Mouse (Mus musculus) kidney, postnatal 0 days (tissue): ENCODE results near the gene Mfsd13b. TPM values are rescaled to one million over a fixed set of nuclear protein-coding genes. Genes with fewer than 3 reads are reported as not detected.

Experiments used
- ATAC-seq: fragments of 200-750 bp; cut with Nextera tagmentation; replicated peaks from 2 replicates; pipeline ENCODE4 v1.8.0; 2017; ENCODE audit warnings: low read depth, moderate number of reproducible peaks, moderate TSS enrichment, moderate library complexity; ENCODE audit not compliant: low FRiP score
- DNase-seq: peaks from one replicate; pipeline ENCODE4 v3.0.0-alpha.2; 2016; ENCODE audit warnings: low spot score
- H3K27ac ChIP-seq: fragments of 300-500 bp; sonication (generic); 2 replicates; pipeline ENCODE4 v1.5.1; 2014; ENCODE audit warnings: mild to moderate bottlenecking
- H3K27me3 ChIP-seq: fragments of 300-500 bp; sonication (generic); 2 replicates; pipeline ENCODE4 v1.6.1; 2014; ENCODE audit warnings: low read length, mixed read lengths; ENCODE audit not compliant: insufficient read depth
- H3K36me3 ChIP-seq: fragments of 300-500 bp; sonication (generic); 2 replicates; pipeline ENCODE4 v1.6.1; 2014; ENCODE audit warnings: low read length, mixed read lengths; ENCODE audit not compliant: insufficient read depth
- H3K4me1 ChIP-seq: fragments of 300-500 bp; sonication (generic); replicated peaks from 2 replicates; pipeline ENCODE4 v1.6.1; 2014; ENCODE audit warnings: antibody characterized with exemption, low read length, mixed read lengths; ENCODE audit not compliant: insufficient read depth
- H3K4me2 ChIP-seq: fragments of 300-500 bp; sonication (generic); 2 replicates; pipeline ENCODE4 v1.6.1; 2014; ENCODE audit warnings: mild to moderate bottlenecking, low read length, moderate library complexity, mixed read lengths
- H3K4me3 ChIP-seq: fragments of 300-500 bp; sonication (generic); replicated peaks from 2 replicates; pipeline ENCODE4 v1.5.1; 2014; ENCODE audit warnings: low read depth, low read length
- H3K9ac ChIP-seq: fragments of 300-500 bp; sonication (generic); 2 replicates; pipeline ENCODE4 v1.6.1; 2014; ENCODE audit warnings: low read depth, low read length
- H3K9me3 ChIP-seq: fragments of 300-500 bp; sonication (generic); replicated peaks from 2 replicates; pipeline ENCODE4 v1.6.1; 2016; ENCODE audit warnings: low read length, inconsistent platforms, mixed read lengths
- CTCF ChIP-seq: IDR thresholded peaks from 2 replicates; pipeline ENCODE4 v1.5.1; 2016; ENCODE audit warnings: antibody characterized with exemption, low read depth, mild to moderate bottlenecking, moderate library complexity
- WGBS: fragments of 180-500 bp; shearing (Covaris S2); extraction: QIAGEN DNeasy Blood & Tissue Kit; methylation state at CpG from one replicate; pipeline ENCODE4 v1.1.7; 2014; 5-methylcytosine and 5-hydroxymethylcytosine counted together
- polyA plus RNA-seq: library from polyadenylated mRNA; unstranded; fragments of >200 nt; fragmentation: Nextera tagmentation; extraction: Ambion mirVana; gene quantifications from 2 replicates; pipeline ENCODE4 v1.2.1, GENCODE M21; 2015

Gene Mfsd13b
- polyA plus RNA-seq, 1 experiment from 2014 or later: 0.22 TPM

DNA sequence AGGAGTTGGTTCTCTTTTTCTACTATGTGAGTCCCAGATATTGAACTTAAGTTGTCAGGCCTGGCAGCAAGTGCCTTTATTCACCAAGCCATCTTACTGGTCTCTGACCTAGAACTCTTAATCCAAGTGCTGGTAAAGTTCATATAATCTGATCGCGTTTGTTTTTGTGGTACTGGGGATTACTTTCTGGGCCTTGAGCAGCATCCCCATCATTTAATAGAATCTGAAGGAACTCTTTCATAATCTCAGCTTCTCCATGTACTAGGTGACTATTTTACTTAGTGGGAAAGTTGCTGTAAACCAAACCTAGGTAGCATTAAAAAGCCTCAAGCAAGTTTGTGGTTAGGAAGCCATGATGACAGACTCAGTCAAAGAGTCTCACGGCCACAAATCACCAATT lies 19.6 kb downstream of the Mfsd13b start:
- DNase-seq: no peak
- H3K9me3 ChIP-seq: no peaks in the 10 kb centered on the region
- H3K4me1 ChIP-seq: no peaks in the 10 kb centered on the region
- H3K27ac ChIP-seq: no peak overlapping the region
- H3K9ac ChIP-seq: no peak overlapping the region
- H3K4me2 ChIP-seq: no peak overlapping the region
- no peak for ATAC-seq
- TF ChIP-seq CTCF: no peak
- no peaks in the 10 kb centered on the region for H3K36me3 ChIP-seq
- WGBS: 83% methylated on average over 3 of the region's 3 CpGs
- H3K27me3 ChIP-seq: no peaks in the 10 kb centered on the region
- no peak overlapping the region for H3K4me3 ChIP-seq

DNA sequence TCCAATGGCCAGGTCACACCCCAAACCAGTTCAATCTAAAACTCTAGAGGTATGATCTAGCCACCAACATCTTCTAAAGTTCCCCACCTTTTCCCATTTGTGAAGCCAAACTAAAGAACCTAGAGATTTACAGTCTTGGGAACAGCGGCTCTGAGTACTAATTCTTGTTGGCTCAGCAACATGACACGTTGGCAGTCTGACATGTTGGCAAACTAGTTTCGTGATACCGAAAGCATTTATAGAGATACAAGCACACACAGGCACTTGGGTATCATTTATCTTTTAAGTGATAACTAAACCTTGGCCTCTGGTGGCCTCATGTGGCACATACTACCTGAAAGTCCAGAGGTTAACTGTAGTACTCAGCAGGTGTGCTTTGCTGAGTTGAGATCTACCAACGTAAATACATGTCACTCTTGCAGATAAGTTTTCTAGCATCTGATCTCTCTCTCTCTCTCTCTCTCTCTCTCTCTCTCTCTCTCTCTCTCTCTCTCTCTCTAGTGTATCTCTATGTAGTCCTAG lies 20.2 kb downstream of the Mfsd13b start:
- Histone ChIP-seq H3K27ac (no peak overlapping the region), H3K4me3 (no peak overlapping the region), H3K9me3 (no peaks in the 10 kb centered on the region), H3K27me3 (no peaks in the 10 kb centered on the region), H3K4me2 (no peak overlapping the region), H3K4me1 (no peaks in the 10 kb centered on the region), H3K9ac (no peak overlapping the region), H3K36me3 (no peaks in the 10 kb centered on the region)
- TF ChIP-seq CTCF: no peak
- no peak for ATAC-seq
- no peak for DNase-seq
- WGBS: 76% methylated on average over 5 of the region's 5 CpGs

GRCm38 (mm10) chr7:121003793-121004418 lies 21.6 kb downstream of the Mfsd13b start:
- 77% methylated on average over 4 of the region's 4 CpGs for WGBS

DNA sequence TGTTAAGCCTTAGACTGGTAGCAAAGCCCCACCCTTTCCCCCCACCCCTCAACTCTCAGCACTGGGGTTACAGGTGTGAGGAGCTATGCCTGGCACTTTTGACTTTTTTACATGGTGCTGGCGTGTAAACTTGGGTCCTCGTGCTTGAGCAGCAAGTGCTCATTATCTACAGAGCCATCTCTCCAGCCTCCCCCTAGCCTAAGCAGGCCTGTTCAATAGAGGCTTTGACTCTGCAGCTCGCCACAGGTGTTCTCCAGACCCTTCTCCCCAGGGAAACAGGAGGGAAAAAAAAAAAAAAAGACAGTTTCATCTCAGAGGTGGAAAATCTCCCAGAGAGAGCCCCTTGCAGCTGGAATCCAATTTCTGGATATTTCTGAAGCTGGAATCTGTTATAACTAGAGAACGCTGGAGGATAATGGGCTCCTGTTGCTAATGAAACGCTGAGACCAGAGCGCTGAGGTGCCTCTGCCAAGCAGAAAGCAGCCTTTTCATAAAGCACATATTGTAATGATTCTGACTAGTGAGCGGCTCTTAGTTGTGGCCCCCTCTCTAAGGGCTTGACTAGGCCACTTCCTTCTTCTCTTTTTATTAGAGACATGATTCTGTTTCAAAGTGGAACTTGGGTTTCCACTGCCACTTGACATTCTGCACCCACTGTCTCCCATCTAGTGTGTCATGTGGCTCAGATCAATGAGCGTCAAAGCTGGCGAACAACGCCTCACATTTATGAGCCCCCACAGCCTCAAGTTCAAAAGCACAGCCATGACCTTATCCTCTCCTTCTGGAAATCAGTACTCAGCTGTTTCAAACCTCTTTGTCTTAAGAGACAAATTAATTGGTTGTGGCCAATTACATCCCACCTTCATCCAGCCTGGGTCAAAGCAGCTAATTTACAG lies 29.7 kb downstream of the Mfsd13b start:
- Histone ChIP-seq H3K27me3 (no peaks in the 10 kb centered on the region), H3K4me2 (no peak overlapping the region), H3K36me3 (no peaks in the 10 kb centered on the region), H3K4me3 (no peak overlapping the region), H3K27ac (no peak overlapping the region), H3K9me3 (no peaks in the 10 kb centered on the region), H3K4me1 (no peaks in the 10 kb centered on the region), H3K9ac (no peak overlapping the region)
- WGBS: 64% methylated on average over 10 of the region's 10 CpGs
- TF ChIP-seq CTCF: no peak
- ATAC-seq (no peak), DNase-seq (no peak)

More at GRCm38 (mm10) chr7:121003793-121004418, 21.6 kb downstream of the Mfsd13b start:
- H3K4me1 ChIP-seq: no peaks in the 10 kb centered on the region
- no peak overlapping the region for H3K9ac ChIP-seq
- H3K4me2 ChIP-seq: no peak overlapping the region
- DNase-seq (peak; percentile 21), ATAC-seq (peak; percentile 95)
- no peak overlapping the region for H3K27ac ChIP-seq
- no peaks in the 10 kb centered on the region for H3K9me3 ChIP-seq
- H3K4me3 ChIP-seq: no peak overlapping the region
- no peak for TF ChIP-seq CTCF
- no peaks in the 10 kb centered on the region for H3K36me3 ChIP-seq
- H3K27me3 ChIP-seq: no peaks in the 10 kb centered on the region

- H3K9ac ChIP-seq: no peak overlapping the region
- ATAC-seq (no peak), DNase-seq (no peak)
- no peak for TF ChIP-seq CTCF
- no peaks in the 10 kb centered on the region for H3K9me3 ChIP-seq
- no peak overlapping the region for H3K27ac ChIP-seq
- WGBS: 89% methylated on average over 10 of the region's 10 CpGs
- no peaks in the 10 kb centered on the region for H3K27me3 ChIP-seq
- no peak overlapping the region for H3K4me3 ChIP-seq
- no peaks in the 10 kb centered on the region for H3K36me3 ChIP-seq
- no peak overlapping the region for H3K4me2 ChIP-seq
- no peaks in the 10 kb centered on the region for H3K4me1 ChIP-seq
Measured at GRCm38 (mm10) chr7:121014486-121014885, 32.2 kb downstream of the Mfsd13b start.

- Histone ChIP-seq H3K27me3 (no peaks in the 10 kb centered on the region), H3K9me3 (no peaks in the 10 kb centered on the region), H3K27ac (no peak overlapping the region), H3K4me2 (no peak overlapping the region), H3K4me3 (no peak overlapping the region), H3K9ac (no peak overlapping the region), H3K36me3 (no peaks in the 10 kb centered on the region), H3K4me1 (no peaks in the 10 kb centered on the region)
- WGBS: 83% methylated on average over 3 of the region's 3 CpGs
- TF ChIP-seq CTCF: no peak
- ATAC-seq (no peak), DNase-seq (no peak)
Measured at GRCm38 (mm10) chr7:121018778-121019177, 36.5 kb downstream of the Mfsd13b start.
